Mouse (Mus musculus): ENCODE measurements around the gene Ctdnep1.
"Not testable (repeated sequence)": the region's sequence is repeated elsewhere in the genome, so short reads cannot be mapped to it uniquely, and the experiment has no call there.

The Ctdnep1 gene

DNA sequence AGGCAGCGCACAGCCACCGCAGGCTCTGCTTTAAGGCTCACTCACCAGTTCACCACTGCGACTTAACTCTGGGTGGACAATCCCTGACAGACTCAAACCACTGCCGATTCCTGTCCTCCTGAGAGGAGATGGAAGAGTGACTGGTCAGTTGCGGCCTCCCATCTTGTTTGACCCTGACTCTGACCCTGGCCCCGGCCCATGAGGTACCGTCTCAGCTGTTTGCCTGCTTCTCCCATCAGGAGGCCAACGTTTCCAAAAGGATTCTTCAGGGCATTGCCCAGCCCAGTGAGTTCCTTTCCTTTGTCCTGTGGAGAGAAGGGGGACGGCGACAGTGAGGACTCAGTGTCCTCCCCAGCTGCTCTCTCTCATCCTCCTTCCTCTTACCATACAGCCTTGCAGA lies 30.0 kb downstream of the Ctdnep1 start:
- DNase-seq (ENCODE audit: low spot score): no peak

DNA sequence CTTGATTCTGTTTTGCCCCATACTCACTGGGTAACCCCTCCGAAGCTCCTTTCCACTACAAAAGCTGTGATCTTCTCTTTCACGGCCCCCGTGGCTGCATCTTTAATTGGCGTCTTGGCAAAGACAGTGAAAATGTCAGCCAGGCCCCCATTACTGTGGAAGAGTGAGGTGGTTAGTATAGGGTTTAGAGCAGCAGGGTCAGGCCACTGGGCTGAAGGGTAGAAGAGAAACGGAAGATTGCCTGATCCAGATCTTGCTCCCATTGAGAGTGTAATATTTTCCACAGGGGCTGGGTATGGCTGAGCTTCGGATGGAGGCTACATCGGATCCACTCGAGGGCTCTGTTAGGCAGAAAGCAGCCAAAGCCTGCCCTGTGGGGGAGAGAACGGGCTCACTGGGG lies 32.0 kb downstream of the Ctdnep1 start:
- DNase-seq (ENCODE audit: low spot score): no peak

DNA sequence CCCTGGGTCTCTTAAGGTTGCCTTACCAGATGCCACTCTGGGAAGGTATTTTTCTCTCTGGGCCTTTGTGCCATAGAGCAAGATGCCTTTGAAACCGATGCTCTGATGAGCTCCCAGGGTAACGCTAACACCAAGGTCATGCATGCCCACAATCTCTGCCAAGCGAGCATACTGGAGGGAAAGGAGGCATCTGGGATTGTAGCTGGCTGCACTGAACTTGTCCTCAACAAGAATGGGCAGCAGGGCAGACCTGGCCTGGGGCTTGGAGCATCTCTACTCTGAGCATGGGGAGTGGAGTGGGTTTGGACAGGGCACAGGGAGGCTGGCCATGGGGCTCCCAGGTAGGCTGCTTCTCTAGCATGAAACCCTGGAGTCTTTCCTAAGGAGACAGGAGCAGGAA lies 32.5 kb downstream of the Ctdnep1 start:
- DNase-seq (ENCODE audit: low spot score): no peak

DNA sequence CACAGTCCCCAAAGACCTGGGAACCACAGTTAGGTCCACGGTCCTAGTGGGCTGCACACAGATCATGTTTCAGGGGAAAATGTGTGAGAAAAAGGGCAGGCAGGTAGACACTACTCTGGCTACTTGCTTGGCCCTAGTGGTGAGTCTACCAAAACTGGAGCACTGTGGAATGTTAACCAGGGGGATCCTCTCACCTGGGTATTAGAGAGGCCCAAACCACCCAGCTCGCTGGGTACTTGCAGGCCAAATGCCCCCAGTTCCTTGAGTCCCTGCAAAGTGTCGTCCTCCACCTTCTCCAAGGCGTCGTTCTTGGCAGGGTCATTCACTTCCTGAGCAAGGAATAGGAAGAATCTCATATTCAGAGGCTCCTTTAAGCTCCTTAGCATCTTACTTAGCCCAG lies 33.1 kb downstream of the Ctdnep1 start:
- DNase-seq (ENCODE audit: low spot score): no peak

DNA sequence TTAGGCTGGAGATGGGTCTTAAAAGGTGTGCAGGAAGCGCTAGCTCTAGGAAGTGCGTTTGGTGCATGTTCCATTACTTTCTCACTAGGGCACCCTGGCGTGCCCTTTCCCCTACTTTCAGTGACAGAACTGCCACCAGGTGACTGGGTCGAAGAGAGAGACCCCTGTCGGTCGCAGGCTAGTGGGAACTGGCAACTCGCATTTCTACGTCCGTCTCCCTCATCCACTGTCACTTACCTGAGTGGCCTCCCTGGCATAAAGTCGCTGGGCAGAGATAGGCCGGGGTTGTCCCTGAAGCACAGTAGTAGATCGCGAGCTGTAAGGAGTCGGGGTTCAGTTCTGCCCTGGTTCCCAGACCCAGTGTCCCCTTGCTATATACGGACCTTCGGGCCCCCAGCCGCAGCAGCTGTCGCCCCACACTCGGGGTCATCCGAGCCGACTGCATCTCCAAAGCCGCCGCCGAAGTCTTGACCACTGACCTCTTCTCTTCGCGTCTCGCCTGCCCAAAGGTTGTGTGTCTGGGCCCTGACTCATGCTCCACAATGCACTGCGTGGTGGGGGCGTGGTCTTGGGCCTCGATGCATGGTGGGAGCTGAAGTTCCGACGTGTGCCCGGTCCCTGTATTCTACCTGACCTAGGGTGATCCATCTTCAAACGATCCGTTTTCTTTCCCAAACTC lies 34.1 kb downstream of the Ctdnep1 start, which contains the start of gene Acadvl:
Gene Acadvl, minus strand, starts transcription at position 532 of the 679 bp plus-strand sequence.
- DNase-seq (ENCODE audit: low spot score): peak; percentile 86

DNA sequence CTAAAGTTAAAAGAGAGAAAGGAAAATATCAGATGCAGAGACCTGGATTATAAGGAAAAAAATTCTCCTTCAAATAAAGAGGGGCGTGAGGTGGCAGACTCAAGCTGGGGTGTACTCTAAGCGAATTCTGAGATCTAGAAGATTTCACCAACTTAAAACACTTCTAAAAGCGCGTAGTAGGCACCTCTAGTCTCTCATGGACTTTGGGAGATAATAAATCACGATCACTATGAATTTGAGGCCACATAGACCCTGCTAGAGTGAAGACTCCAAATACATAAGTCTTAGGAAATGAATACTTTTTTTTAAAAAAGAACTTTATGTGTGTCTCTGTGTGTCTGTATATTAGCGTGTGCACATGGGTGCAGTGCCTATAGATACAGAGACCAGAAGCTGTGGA lies 34.7 kb downstream of the Ctdnep1 start:
- DNase-seq (ENCODE audit: low spot score): no peak

DNA sequence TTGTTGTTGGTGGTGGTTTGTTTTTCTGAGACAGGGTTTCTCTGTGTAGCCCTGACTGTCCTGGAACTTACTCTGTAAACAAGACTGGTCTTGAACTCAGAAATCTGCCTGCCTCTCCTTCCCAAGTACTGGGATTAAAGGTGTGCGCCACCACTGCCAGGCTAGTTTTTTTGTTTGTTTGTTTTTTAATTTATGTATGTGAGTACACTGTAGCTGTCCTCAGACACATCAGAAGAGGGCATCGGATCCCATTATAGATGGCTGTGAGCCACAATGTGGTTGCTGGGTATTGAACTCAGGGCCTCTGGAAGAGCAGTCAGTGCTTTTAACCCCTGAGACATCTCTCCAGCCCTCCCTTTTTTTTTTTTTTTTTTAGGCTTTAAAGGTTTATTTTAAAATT lies 35.2 kb downstream of the Ctdnep1 start:
- DNase-seq (ENCODE audit: low spot score): not testable (repeated sequence)

DNA sequence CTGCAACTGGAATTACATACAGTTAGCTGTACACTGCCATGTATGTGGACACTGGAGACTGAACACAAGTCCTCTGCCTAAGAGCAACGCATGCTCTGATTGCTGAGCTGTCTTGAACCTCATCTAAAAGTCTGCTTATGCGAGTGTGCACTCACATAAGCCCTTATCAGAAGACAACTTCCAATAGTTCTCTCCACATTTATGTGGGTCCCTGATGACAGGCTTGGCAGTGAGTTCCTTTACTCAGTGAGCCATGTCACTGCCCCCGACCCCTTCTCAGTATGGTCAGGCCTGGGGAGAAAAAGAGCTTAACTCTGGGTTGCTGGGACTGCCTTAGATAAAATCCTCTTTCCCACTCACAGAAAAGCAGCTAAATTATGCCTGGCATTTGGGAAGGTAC lies 35.7 kb downstream of the Ctdnep1 start, which contains the start of gene Dlg4:
Gene Dlg4, plus strand, starts transcription at position 274 of the 400 bp plus-strand sequence.
- no peak for DNase-seq (ENCODE audit: low spot score)

DNA sequence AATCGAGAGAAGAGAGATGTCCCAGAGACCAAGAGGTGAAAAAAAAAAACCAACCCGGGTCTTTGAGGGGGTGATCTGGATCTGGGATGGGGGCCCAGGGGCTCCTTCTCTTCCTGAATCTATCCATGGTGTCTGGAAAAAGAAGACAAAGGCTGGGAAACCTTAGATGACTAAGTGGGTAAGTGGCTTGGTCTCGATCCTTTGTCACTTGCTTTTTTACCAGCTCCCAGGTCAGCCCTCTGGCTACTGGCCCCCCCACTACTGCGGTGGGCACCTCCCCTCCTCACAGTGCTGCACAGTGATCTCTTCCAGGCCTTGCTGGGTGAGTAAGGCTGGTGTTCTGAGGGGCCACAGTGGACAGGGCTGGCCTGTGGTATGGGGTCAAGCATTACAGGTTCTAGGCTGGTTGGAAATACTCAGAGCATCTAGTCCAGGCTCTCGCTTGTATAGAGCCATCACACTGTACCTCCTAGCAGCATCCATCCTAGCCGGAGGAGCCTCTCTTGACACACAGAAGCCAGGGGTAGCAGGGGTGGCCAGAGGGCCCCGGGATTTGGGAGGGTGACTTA lies 36.3 kb downstream of the Ctdnep1 start:
- DNase-seq (ENCODE audit: low spot score): no peak

DNA sequence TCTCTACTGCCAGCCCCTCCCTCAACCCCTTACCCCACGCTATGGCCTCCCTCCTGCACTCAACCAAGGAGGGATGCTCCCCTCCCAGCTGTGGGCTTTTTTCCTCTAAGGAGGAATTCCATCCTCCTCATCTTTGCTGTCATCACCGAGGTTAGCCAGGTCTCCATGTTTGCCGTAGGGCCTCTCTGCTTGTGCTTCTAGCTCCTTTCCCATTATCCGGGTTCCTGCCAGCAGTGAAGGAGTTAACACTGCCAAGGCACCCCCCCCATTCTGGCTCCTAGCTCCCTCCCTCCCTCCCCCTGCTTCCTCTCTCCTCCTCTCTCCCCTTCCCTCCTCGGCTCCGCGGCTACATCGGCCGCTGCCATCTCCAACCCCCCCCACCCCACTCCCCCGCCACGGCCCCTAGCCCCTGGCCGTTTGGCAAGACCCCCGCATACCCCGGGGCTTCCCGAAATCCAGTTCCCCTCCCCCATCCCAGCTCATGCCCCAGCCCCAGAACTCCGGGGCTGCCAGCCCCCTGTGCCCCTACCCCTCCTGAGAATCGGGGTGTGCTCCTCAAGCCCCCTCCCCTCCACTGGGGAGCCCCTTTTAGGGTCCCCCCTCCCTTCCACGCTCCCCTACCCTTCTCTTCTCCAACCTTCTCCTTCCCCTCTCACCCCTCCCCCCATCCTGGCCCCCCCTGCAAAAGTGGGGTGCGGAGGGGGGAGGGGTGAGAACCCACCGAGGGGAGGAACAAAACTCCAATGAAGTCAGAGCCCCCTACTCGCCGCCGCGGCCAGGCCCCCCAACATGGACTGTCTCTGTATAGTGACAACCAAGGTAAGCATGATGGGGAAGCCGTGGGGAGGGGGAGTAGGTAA lies 37.4 kb downstream of the Ctdnep1 start:
- DNase-seq (ENCODE audit: low spot score): no peak

DNA sequence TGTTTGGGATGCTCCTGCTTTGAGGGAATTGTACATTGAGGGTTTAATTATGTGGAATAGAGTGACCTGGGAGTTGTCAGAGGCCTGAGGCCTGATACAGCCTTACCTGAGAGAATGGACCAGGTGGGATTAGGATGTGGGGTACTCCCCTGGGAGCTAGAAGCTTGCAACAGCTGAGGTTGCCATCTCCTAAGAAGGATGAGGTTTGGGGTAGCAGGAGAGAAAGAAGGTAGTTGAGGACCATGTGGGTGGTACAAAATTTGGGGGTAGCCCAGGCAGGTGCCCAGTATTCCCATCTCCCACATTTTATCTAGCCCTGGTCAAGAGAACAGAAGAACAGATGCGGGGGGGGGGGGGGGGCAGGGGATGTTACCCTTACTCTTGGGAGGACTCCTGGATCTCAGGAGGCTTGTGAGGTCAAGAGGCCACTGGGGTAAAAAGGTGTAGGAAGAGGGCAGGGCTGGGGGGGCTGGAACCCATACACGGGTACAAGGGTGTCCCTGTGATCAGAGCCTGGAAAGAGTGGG lies 38.6 kb downstream of the Ctdnep1 start:
- DNase-seq (ENCODE audit: low spot score): no peak

DNA sequence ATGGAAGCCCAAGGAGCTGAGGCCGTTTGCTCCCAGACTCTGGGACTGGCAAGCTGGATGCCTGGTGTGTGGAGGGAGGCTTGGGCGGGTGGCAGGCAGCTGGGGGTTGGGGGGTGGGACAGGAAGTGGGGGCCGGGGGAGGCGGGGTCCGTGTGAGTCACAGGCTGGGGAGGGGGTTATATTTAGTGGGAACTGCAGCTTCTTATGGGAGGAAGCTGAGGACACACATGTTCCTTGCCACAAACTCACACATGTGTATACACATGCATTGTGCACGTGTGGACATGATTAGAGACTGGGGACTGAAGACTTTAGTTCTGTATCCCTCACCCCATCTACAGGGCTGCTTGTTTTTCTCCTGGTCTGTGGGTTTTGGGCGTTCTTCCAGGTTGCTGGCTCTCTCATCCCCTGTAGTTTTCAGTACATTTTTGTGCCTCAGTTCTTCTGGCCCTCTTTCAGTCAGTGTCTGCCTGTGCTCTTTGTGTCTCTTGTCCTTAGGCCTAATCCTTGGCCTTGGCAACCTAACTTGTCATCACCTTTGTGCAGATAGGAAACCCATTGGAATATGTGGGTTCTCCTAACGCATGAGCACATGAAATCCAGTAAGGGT lies 39.2 kb downstream of the Ctdnep1 start:
- DNase-seq (ENCODE audit: low spot score): no peak

DNA sequence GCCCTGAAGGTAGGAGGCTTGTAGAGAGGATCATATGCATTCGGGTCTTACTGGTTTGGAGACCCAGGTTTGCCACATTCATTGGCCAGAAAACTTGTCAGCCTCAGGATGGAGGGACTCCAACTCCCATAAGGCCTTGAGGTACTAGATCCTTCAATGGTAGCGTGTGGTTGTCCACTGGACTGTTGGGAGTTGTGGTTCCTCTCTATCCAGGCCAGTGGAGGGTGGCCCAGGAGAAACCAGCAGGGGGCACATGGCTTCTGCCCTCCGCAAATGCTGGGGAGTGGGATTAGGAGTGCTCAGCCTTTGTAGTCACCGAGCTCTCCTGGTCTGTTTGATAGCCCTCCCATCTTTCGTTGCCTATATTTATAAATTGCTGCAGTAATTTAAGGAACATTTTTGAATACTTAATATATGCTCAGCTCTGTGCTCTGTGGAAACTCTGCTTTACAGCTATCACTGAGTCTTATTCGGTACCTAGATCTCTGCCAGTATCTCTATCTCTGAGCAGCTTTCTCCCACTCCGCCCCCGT lies 39.8 kb downstream of the Ctdnep1 start:
- DNase-seq (ENCODE audit: low spot score): peak; percentile 66

DNA sequence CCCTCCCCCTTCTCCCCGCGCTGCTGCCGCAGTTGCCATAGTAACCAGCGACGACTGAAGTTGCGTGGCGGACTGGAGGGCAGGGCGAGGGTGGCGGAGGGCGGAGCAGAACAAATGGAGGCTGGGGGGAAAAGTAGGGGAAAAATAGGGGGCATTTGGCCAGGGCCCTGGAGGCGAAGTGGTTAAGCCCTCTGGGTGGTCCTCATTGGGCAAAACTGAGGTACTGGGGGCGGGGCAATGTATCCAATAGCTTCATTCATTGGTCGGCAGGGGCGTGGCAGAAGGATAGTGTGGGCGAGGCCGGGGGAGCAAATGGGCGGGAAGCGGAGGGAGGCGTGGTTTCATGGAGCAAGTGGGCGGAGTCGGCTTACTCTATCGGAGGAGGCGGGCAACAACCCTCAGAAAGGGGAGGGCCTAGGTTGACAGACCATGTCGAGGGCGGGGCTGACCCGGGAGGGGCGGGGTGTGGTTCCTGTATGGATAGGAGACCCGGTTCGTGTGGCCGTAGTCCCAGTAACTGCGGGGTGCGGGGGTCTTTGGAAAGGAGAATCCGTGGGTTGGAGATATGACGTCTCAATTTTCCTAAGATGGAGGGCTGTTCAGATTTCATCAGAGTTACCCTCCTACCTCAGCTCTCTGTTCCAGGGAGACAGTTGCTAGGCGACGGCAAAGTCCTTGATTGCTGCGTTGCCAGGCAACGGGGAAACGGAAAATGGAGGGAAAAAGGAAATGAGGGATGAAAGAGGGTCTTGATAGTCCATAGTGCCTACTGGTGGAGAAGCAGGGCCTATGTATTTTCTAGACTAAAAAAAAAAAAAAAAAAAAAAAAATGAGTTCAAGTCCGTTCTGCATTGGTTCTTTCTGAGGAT lies 40.5 kb downstream of the Ctdnep1 start:
- peak; percentile 94 for DNase-seq (ENCODE audit: low spot score)

DNA sequence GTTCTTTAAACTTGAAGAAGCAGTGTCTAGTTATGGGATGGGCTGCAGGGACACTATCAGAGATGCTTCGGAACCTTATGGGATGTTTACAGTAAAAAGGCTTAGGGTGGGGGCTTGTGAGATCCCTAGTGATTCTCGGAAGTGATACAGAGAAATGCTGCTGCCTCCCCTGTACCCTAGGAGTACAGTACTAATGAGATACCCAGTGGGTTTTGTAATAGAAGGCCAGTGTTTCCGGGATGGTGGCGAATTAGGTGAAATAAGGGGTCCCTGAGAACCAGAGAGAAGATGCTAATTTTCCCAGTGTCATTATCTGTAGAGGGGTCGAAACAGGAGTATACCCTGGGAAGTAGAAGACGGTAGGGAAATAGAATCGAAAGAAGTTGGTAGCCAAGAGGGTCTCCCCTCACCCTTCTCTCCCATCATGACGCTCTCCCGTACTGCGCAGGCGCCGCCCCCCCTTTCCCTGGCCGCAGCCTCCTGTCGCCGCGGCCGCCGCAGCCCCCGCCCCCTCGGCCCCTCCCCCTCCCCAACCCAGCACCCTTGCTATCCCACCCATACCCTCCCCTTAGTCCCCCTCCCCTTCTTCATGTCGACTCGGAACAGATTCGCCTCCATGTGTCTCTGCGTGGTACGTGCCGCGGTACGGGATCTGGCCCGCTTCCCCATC lies 42.7 kb downstream of the Ctdnep1 start:
- no peak for DNase-seq (ENCODE audit: low spot score)

DNA sequence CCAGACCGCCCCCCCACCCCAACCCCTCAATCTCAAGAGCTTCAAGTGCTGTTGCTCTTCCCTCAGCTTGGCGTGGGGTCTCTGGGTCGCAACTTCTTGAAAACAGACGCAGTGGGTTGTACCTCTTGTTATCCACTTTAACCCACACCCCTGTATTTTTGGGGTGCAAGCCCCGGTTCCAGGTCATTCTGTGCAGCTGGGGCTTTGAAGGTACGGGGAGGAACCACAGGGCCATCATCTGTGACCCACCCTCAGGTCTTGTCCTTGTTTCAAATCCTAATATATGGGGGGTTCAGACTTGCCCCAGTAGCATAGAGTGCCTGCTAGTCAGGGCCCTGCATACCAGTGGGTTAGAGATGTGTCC lies 43.2 kb downstream of the Ctdnep1 start:
- no peak for DNase-seq (ENCODE audit: low spot score)

DNA sequence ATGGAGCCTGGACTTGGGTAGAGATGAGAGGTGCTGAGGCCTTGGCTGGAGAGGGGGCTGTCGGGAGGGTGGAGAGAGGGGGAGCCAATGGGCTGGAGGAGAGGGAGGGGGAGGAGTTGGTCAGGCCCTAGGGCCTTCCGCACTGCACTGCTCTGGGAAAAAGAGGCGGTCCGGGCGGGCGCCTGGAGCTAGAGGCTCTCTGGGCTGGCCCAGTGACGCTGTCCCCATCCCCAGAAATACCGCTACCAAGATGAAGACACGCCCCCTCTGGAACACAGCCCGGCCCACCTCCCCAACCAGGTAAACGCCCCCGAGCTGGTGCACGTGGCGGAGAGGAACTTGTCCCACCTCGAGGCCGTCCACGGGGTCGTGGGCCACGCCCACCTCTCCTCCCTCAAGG lies 45.7 kb downstream of the Ctdnep1 start:
- DNase-seq (ENCODE audit: low spot score): no peak

DNA sequence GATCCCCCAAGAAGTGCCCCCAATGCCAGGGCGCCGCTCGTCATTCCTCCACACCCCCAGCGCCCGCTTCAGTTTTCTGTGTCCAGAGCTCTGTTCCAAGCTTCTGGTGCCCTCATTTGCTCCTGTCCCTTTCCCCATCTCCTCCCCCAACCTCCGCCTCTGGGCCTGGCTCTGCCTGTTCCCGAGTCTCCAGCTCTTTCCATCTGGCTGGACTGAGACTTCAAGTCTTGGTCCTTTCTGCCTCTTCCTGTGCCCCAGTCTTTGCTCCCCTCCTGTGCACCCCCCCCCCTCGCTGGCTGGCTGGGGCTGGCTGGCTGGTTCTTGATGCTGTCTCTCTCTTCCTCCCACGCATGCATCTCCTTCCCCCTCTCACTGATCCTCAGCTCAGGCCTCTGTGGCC lies 46.4 kb downstream of the Ctdnep1 start:
- DNase-seq (ENCODE audit: low spot score): no peak

DNA sequence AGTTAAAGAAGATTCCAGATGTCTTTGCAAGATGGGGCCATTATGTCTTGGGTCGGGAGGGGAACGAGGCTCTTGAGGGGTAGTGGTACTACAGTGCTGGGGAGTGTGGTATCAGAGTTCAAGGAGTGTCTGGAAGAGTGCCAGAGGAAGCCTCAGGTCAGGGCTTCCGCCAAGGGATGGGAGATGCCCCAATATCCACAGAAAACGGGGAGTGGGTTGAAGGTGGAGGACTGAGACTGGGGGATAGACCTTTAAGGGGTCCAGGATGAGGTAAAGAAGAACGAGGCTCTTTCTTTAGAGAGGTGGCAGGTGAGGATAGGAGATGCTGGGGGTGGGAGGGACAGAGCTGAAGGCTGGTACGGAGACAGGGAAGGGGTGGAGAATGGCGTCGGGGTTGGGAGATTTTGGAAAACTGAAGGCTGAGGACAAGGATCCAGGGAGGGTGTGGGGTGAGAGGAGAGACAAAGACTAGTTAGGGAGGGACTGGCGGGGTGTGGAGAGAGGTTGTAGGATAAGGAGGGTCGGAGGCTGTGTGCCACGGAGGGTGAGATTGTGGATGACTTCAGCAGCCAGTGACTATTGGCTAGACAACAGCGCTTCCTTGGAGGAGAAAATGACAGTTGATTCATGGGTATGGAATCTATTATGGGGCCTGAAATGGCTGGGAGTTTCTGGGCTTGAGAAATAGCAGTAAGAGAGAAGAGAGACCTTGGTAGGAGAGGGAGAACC lies 47.6 kb downstream of the Ctdnep1 start:
- DNase-seq (ENCODE audit: low spot score): no peak

All from ovary, postnatal 36 days (tissue).